Mouse (Mus musculus) MEL (cell line): Measurements from ENCODE around the gene Steap3. TPM values are rescaled to one million over a fixed set of nuclear protein-coding genes. Genes with fewer than 3 reads are reported as not detected.

Experiments used
- DNase-seq: peaks from one replicate; pipeline ENCODE4 v3.0.0; 2011; ENCODE audit warnings: low read depth, low spot score
- H3K27ac ChIP-seq: 2 replicates; pipeline ENCODE4 v1.5.1; 2012; ENCODE audit warnings: low read depth, mild to moderate bottlenecking, control low read depth, low read length, moderate library complexity; ENCODE audit not compliant: control insufficient read depth
- H3K27me3 ChIP-seq, 2 experiments: fragments of 150-350 bp in 1 of 2; sonication (generic) in 1 of 2; 2 replicates each; pipeline ENCODE4 v1.6.1; 2012; ENCODE audit warnings: low read length in 2 of 2, mild to moderate bottlenecking in 2 of 2, improper control_type of control experiment in 1 of 2, moderate library complexity in 1 of 2; ENCODE audit not compliant: insufficient read depth in 2 of 2, control insufficient read depth in 1 of 2
- H3K36me3 ChIP-seq, 2 experiments: 2 replicates each; pipeline ENCODE4 v1.6.1; 2012 to 2014; ENCODE audit warnings: low read length in 2 of 2, improper control_type of control experiment in 1 of 2, inconsistent platforms in 1 of 2, mild to moderate bottlenecking in 1 of 2; ENCODE audit not compliant: insufficient read depth in 2 of 2, control insufficient read depth in 1 of 2
- H3K4me1 ChIP-seq, 2 experiments: fragments of 150-350 bp in 1 of 2; sonication (generic) in 1 of 2; 2 replicates each; pipeline ENCODE4 v1.6.1; 2012; ENCODE audit warnings: low read length in 2 of 2, improper control_type of control experiment in 1 of 2, mild to moderate bottlenecking in 1 of 2; ENCODE audit not compliant: insufficient read depth in 2 of 2, control insufficient read depth in 1 of 2
- H3K4me3 ChIP-seq, 2 experiments: fragments of 150-350 bp in 1 of 2; sonication (generic) in 1 of 2; 2 replicates each; pipeline ENCODE4 v1.5.1; 2012; ENCODE audit warnings: low read depth in 2 of 2, low read length in 2 of 2, mild to moderate bottlenecking in 2 of 2, moderate library complexity in 2 of 2, control low read depth in 1 of 2, improper control_type of control experiment in 1 of 2; ENCODE audit not compliant: control insufficient read depth in 1 of 2, insufficient read depth in 1 of 2
- H3K79me2 ChIP-seq: 2 replicates; pipeline ENCODE4 v1.6.1; 2012; ENCODE audit warnings: mild to moderate bottlenecking, low read length, moderate library complexity; ENCODE audit not compliant: control insufficient read depth, poor library complexity, insufficient read depth
- H3K9ac ChIP-seq: 2 replicates; pipeline ENCODE4 v1.6.1; 2012; ENCODE audit warnings: low read depth, mild to moderate bottlenecking, control low read depth, low read length, moderate library complexity; ENCODE audit not compliant: control insufficient read depth, poor library complexity, severe bottlenecking
- H3K9me3 ChIP-seq: fragments of 150-350 bp; sonication (generic); replicated peaks from 2 replicates; pipeline ENCODE4 v1.6.1; 2012; ENCODE audit warnings: mild to moderate bottlenecking, low read length, improper control_type of control experiment, moderate library complexity; ENCODE audit not compliant: insufficient read depth
- BHLHE40 ChIP-seq: IDR thresholded peaks from 2 replicates; pipeline ENCODE4 v1.6.1; 2012; ENCODE audit warnings: low read depth, mild to moderate bottlenecking, inconsistent platforms, low read length, improper control_type of control experiment, borderline replicate concordance
- CTCF ChIP-seq, 3 experiments: IDR thresholded peaks in 2 of 3; conservative IDR thresholded peaks in 1 of 3; 2 replicates each; pipeline ENCODE4 v1.5.1; 2011 to 2012; ENCODE audit warnings: low read length in 3 of 3, low read depth in 2 of 3, mild to moderate bottlenecking in 2 of 3, improper control_type of control experiment in 1 of 3, inconsistent platforms in 1 of 3, mixed read lengths in 1 of 3, moderate library complexity in 1 of 3; ENCODE audit not compliant: control insufficient read depth in 1 of 3, insufficient read depth in 1 of 3, poor library complexity in 1 of 3, severe bottlenecking in 1 of 3
- EP300 ChIP-seq, 2 experiments: IDR thresholded peaks; 2 replicates each; pipeline ENCODE4 v1.6.1; 2011; ENCODE audit warnings: improper control_type of control experiment in 2 of 2, low read length in 2 of 2, low read depth in 1 of 2, mild to moderate bottlenecking in 1 of 2
- ETS1 ChIP-seq: IDR thresholded peaks from 2 replicates; pipeline ENCODE4 v1.6.1; 2012; ENCODE audit warnings: low read depth, mild to moderate bottlenecking, inconsistent platforms, low read length, improper control_type of control experiment, moderate library complexity
- GABPA ChIP-seq: IDR thresholded peaks from 2 replicates; pipeline ENCODE4 v1.6.1; 2012; ENCODE audit warnings: low read depth, mild to moderate bottlenecking, inconsistent platforms, low read length, improper control_type of control experiment, moderate library complexity
- GATA1 ChIP-seq: IDR thresholded peaks from 2 replicates; pipeline ENCODE4 v1.6.1; 2011; ENCODE audit warnings: low read depth, low read length, improper control_type of control experiment
- HCFC1 ChIP-seq: IDR thresholded peaks from 2 replicates; pipeline ENCODE4 v1.6.1; 2012; ENCODE audit warnings: low read depth, mild to moderate bottlenecking, inconsistent platforms, low read length, improper control_type of control experiment, moderate library complexity
- JUND ChIP-seq: IDR thresholded peaks from 2 replicates; pipeline ENCODE4 v1.6.1; 2011; ENCODE audit warnings: low read depth, mild to moderate bottlenecking, improper control_type of control experiment, low read length
- MAFK ChIP-seq: IDR thresholded peaks from 2 replicates; pipeline ENCODE4 v1.6.1; 2011; ENCODE audit warnings: low read depth, mild to moderate bottlenecking, low read length, improper control_type of control experiment, borderline replicate concordance
- MYB ChIP-seq: IDR thresholded peaks from 2 replicates; pipeline ENCODE4 v1.6.1; 2011; ENCODE audit warnings: mild to moderate bottlenecking, low read depth, low read length, improper control_type of control experiment
- MYC ChIP-seq: IDR thresholded peaks from 2 replicates; pipeline ENCODE4 v1.6.1; 2011; ENCODE audit warnings: low read depth, mild to moderate bottlenecking, low read length, improper control_type of control experiment, moderate library complexity
- NELFE ChIP-seq: IDR thresholded peaks from 2 replicates; pipeline ENCODE4 v1.6.1; 2011; ENCODE audit warnings: low read depth, low read length, improper control_type of control experiment
- NRF1 ChIP-seq: IDR thresholded peaks from 2 replicates; pipeline ENCODE4 v1.6.1; 2014; ENCODE audit warnings: low read depth, mild to moderate bottlenecking, inconsistent platforms, low read length, improper control_type of control experiment, moderate library complexity; ENCODE audit not compliant: poor library complexity, insufficient read depth, severe bottlenecking
- POLR2AphosphoS5 ChIP-seq: IDR thresholded peaks from 2 replicates; pipeline ENCODE4 v1.6.1; 2012; ENCODE audit warnings: low read depth, borderline replicate concordance, mild to moderate bottlenecking, inconsistent platforms, low read length, moderate library complexity, mixed read lengths
- RCOR1 ChIP-seq: IDR thresholded peaks from 2 replicates; pipeline ENCODE4 v1.6.1; 2012; ENCODE audit warnings: low read depth, mild to moderate bottlenecking, inconsistent platforms, low read length, improper control_type of control experiment
- SMC3 ChIP-seq: IDR thresholded peaks from 2 replicates; pipeline ENCODE4 v1.6.1; 2011; ENCODE audit warnings: low read depth, low read length, improper control_type of control experiment
- TAL1 ChIP-seq: IDR thresholded peaks from 2 replicates; pipeline ENCODE4 v1.6.1; 2012; ENCODE audit warnings: mild to moderate bottlenecking, inconsistent platforms, low read length, moderate library complexity, mixed read lengths
- TBP ChIP-seq: IDR thresholded peaks from 2 replicates; pipeline ENCODE4 v1.8.0; 2011; ENCODE audit warnings: low read depth, low read length, improper control_type of control experiment
- TCF12 ChIP-seq: IDR thresholded peaks from 2 replicates; pipeline ENCODE4 v1.6.1; 2014; ENCODE audit warnings: low read depth, mild to moderate bottlenecking, inconsistent platforms, low read length, improper control_type of control experiment, moderate library complexity
- UBTF ChIP-seq: IDR thresholded peaks from 2 replicates; pipeline ENCODE4 v1.6.1; 2012; ENCODE audit warnings: low read depth, mild to moderate bottlenecking, inconsistent platforms, low read length, improper control_type of control experiment, moderate library complexity, borderline replicate concordance; ENCODE audit not compliant: insufficient read depth
- USF1 ChIP-seq: IDR thresholded peaks from 2 replicates; pipeline ENCODE4 v1.6.1; 2014; ENCODE audit warnings: low read depth, mild to moderate bottlenecking, inconsistent platforms, low read length, improper control_type of control experiment, moderate library complexity
- USF2 ChIP-seq, 2 experiments: IDR thresholded peaks; 2 replicates each; pipeline ENCODE4 v1.6.1; 2011 to 2012; ENCODE audit warnings: improper control_type of control experiment in 2 of 2, low read length in 2 of 2, borderline replicate concordance in 1 of 2, inconsistent platforms in 1 of 2, low read depth in 1 of 2, mild to moderate bottlenecking in 1 of 2; ENCODE audit not compliant: insufficient read depth in 1 of 2
- ZNF384 ChIP-seq: IDR thresholded peaks from 2 replicates; pipeline ENCODE4 v1.6.1; 2012; ENCODE audit warnings: low read depth, mild to moderate bottlenecking, inconsistent platforms, low read length, improper control_type of control experiment
- polyA plus RNA-seq, 2 experiments: library from polyadenylated mRNA; stranded (reverse) in 1 of 2; unstranded in 1 of 2; fragments of >175 nt in 1 of 2; fragments of >200 nt in 1 of 2; gene quantifications; 2 replicates each; pipeline versions ENCODE4 v1.2.1 to v1.2.4; 2012; ENCODE audit warnings: low replicate concordance in 2 of 2, low read depth in 1 of 2; ENCODE audit not compliant: insufficient read length in 2 of 2, insufficient read depth in 1 of 2, missing spikeins in 1 of 2
- total RNA-seq: library from RNA; depleted of rRNA; stranded (reverse); fragments of 300-350 nt; gene quantifications from 2 replicates; pipeline ENCODE4 v1.2.3, GENCODE M21; 2012

The Steap3 gene
- total and polyA plus RNA-seq, 3 experiments = 50.2 to 101 (median 98.2) TPM

GRCm38 (mm10) chr1:120192321-120192720, 80.2 kb downstream of the Steap3 start:
- Histone ChIP-seq H3K27me3 (no peaks in the 10 kb centered on the region), H3K79me2 (no peaks in the 10 kb centered on the region), H3K4me3 (no peak overlapping the region), H3K9me3 (no peaks in the 10 kb centered on the region), H3K4me1 (0 out of 4 replicates have a peak, but pooled peaks cover 0 to 1% of the 10 kb centered on the region in 2 experiments), H3K36me3 (no peaks in the 10 kb centered on the region), H3K9ac (no peak overlapping the region), H3K27ac (no peak overlapping the region)
- no peak for TF ChIP-seq GATA1
- TF ChIP-seq GABPA = no peak
- TF ChIP-seq TCF12 = no peak
- TF ChIP-seq UBTF = no peak
- TF ChIP-seq USF2 (IDR thresholded peaks at IDR 0.05; ENCODE audit: borderline replicate concordance in 1 of 2, insufficient read depth in 1 of 2, low read depth in 1 of 2, low read length in 2 of 2) = no peak
- no peak for TF ChIP-seq EP300 (IDR thresholded peaks at IDR 0.05; ENCODE audit: low read depth in 1 of 2, low read length in 2 of 2)
- TF ChIP-seq ZNF384 = no peak
- no peak for TF ChIP-seq MYC
- no peak for DNase-seq

DNA sequence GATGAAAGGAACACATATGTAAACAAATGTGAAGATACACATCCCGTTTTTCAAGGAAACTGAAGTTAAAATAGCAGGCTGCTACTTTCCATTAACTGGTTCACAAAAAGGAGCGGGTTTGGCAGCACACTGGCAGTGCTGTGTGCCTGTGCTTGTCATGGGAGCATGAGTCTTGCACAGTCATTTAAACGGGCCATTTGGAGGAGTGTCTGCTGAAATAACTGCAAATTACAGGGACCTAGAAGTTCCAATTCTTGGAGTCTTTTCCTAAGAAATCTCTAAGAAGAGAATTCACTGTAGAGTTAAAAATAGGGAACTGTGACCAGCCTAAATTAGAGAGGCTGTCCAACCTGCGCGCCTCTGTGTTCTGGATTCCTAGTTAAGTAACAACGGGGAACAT, 81.6 kb downstream of the Steap3 start:
- no peak for DNase-seq
- Histone ChIP-seq H3K9ac (no peak overlapping the region), H3K36me3 (no peaks in the 10 kb centered on the region), H3K79me2 (no peaks in the 10 kb centered on the region), H3K9me3 (no peaks in the 10 kb centered on the region), H3K4me1 (no peaks in the 10 kb centered on the region), H3K27ac (no peak overlapping the region), H3K27me3 (no peaks in the 10 kb centered on the region), H3K4me3 (no peak overlapping the region)
- TF ChIP-seq JUND (no peak), SMC3 (no peak), UBTF (no peak), TAL1 (no peak), MYB (no peak), TBP (no peak), MAFK (no peak), NRF1 (no peak), HCFC1 (no peak), BHLHE40 (no peak), USF2 (IDR thresholded peaks at IDR 0.05; ENCODE audit: borderline replicate concordance in 1 of 2, insufficient read depth in 1 of 2, low read depth in 1 of 2, low read length in 2 of 2) (no peak), NELFE (no peak), ETS1 (no peak), CTCF (IDR thresholded peaks at IDR 0.05 in 2 of 3, conservative IDR thresholded peaks at IDR 0.05 in 1 of 3; ENCODE audit: control insufficient read depth in 1 of 3, insufficient read depth in 1 of 3, low read depth in 2 of 3, low read length in 3 of 3, poor library complexity in 1 of 3, severe bottlenecking in 1 of 3) (no peak), RCOR1 (no peak), USF1 (no peak), POLR2AphosphoS5 (no peak), GABPA (no peak), GATA1 (no peak)
